Mouse (Mus musculus) cerebellum, adult 9-11 months (tissue): ENCODE measurements at regions not wholly inside any gene's neighbourhood (a gene's known extent, or its start where the extent isn't known, plus 50 kb on each side); places are given as distances from the start of the nearest gene placed in this dataset.

Source experiments
- DNase-seq: peaks from one replicate; pipeline ENCODE4 v3.0.0; 2022

DNA sequence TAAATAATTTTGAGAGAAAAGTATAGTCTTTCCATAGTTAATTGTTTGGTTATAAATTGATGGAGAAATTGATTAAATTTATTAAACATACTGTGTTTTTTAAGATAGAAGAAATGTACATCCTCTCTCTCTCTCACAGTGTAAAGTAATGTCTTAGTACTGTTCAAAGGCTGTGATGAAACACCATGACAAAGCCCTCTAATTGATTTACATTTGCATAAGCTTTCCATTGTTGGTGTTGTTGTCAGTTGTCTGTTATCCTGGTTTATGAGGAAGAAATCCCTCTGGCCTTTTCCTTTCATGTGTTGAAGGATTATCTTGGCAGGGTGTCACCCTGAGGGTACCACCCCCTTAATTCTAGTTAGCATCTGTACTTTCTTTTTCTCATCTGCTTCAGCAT is 207.2 kb upstream of the Dmd start:
- no peak for DNase-seq

DNA sequence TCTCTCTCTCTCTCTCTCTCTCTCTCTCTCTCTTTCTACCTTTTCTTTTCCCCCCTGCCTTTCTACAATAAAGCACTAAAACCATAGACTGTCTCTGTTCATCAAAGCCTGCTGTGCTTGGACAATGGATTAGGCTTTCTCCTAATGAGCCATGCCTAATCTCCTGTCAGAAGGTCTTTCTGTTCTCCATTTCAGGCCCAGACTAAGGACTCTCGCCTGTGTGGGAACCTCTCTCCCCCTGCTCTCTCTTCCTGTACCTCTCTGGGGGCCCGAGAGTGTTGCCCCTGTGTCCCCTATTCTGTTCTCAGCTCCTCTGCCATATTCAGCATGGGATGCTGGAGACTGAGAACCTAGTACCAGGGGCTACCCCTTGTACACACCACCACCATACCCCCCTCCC is 184.5 kb upstream of the Dmd start:
- no peak for DNase-seq

DNA sequence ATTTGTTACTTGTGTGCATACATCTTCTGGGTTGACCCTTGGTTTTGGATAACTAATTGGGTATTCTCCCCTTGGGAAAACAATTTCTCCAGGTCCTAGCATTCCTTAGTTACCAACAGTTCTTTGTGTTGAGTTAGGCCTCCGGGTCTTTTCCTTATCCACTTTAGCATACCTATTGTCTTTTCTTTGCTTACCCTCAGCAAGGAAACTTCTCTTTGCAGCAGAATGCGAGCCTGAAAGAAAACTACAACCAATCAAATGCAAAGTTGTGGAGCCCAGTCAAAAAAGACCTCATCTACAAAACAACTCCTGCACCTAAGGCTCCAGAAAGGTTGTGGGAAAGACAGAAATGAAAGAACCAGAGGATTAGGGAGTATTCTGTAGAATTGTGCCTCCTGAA is 139.5 kb upstream of the Dmd start:
- no peak for DNase-seq

DNA sequence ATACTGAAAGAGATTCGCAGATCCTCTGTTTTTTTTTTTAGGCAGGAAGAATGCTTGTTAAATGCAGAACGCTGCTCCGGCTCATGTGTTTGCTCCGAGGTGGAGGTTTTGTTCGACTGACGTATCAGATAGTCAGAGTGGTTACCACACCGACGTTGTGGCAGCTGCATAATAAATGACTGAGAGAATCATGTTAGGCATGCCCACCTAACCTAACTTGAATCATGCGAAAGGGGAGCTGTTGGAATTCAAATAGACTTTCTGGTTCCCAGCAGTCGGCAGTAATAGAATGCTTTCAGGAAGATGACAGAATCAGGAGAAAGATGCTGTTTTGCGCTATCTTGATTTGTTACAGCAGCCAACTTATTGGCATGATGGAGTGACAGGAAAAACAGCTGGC is 134.1 kb upstream of the Dmd start:
- no peak for DNase-seq

DNA sequence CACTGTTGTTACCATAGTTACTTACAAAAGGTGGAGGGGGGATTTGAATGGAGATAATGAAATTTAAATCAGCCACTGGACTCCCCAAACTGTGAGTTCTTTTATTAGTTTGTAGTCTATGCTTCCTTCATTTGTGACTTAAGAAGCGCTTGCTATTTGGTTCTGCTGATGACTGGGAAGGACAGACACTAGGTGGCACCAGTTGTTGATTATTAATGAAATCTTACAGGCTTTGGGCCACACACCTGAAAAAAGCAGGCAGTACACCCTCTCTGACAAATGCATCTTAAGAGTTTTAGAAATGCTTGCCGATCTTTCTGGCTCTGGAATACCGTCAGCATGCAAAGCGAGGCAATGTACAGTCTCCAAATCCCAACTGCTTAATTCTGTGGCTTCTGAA is 131.6 kb upstream of the Dmd start:
- DNase-seq = peak; percentile 5

DNA sequence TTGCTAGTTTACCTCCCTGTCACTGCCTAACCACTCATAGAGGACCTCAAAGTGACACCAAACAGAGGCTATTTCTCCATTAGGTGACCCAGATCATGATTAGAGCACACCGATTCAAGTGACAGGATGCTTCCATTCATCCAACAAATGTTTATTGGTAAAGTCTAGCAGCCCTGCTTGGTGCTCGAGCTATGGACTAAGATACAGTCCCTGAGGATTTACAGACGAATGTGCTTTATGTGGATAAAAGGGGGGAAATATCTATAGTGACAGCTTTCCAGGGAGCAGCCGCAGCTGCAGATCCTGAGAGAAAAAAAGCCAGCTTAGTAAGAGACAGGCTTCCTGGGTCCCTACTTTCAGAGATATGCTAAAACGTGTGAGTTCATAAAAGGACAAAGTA is 125.1 kb upstream of the Dmd start:
- no peak for DNase-seq

DNA sequence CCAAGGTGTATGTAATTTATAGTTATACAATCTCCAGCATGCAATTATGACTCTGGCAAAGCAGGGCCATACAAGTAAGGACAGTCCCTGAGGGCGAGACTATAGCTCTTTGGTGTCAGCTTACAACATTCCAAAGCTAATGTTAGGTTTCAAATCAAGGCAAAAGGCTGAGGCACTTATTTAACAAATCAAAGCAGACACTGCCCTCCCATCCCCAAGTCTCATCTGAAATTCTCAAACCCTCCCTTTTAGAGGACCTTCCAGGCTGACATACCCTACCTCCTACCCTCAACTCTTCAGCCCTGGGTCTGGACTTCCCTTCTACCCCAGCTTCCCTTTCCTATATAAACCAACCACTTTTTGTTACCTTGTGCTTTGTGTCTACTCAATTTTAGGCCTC is 82.6 kb upstream of the Dmd start:
- DNase-seq = no peak
